Mouse (Mus musculus) liver, embryonic 14.5 days (tissue): ENCODE measurements around the gene Pqlc3.

Experiments
- CTCF ChIP-seq: IDR thresholded peaks from 2 replicates; pipeline ENCODE4 v1.5.1; 2016; ENCODE audit warnings: antibody characterized with exemption, low read depth, control low read depth
- EP300 ChIP-seq: IDR thresholded peaks from 2 replicates; pipeline ENCODE4 v1.6.1; 2016; ENCODE audit warnings: antibody characterized with exemption, low read depth

- TF ChIP-seq CTCF (peak; percentile 51), EP300 (no peak)
Measured at GRCm38 (mm10) chr12:17009466-17009865, 9.3 kb upstream of the Pqlc3 start.
